Mouse (Mus musculus) myocyte (in vitro differentiated cells): ENCODE measurements around the gene Arnt2.

Experiments used
- MAX ChIP-seq: IDR thresholded peaks from one replicate; pipeline ENCODE4 v1.6.1; 2011; ENCODE audit warnings: low read depth, mild to moderate bottlenecking, control low read depth
- POLR2A ChIP-seq: IDR thresholded peaks from one replicate; pipeline ENCODE4 v1.6.1; 2011; ENCODE audit warnings: low read depth, mild to moderate bottlenecking, control low read depth, moderate library complexity; ENCODE audit not compliant: insufficient read length

GRCm38 (mm10) chr7:84328770-84329169 lies 81.2 kb downstream of the Arnt2 start:
- TF ChIP-seq POLR2A: no peak
- TF ChIP-seq MAX: no peak
